Mouse (Mus musculus) liver, embryonic 16.5 days (tissue): ENCODE measurements around the gene Gm29797. TPM values are rescaled to one million over a fixed set of nuclear protein-coding genes. Genes with fewer than 3 reads are reported as not detected.

Experiments
- ATAC-seq: fragments of 200-750 bp; cut with Nextera tagmentation; 2 replicates; pipeline ENCODE4 v1.8.0; 2017; ENCODE audit warnings: low read depth, mild to moderate bottlenecking, moderate number of reproducible peaks, moderate library complexity
- H3K27ac ChIP-seq: fragments of 300-500 bp; sonication (generic); 2 replicates; pipeline ENCODE4 v1.5.1; 2014; ENCODE audit warnings: mild to moderate bottlenecking, low read length
- H3K27me3 ChIP-seq: fragments of 300-500 bp; sonication (generic); 2 replicates; pipeline ENCODE4 v1.6.1; 2014; ENCODE audit warnings: low read depth, low read length, mixed read lengths; ENCODE audit not compliant: control insufficient read depth, insufficient read depth
- H3K36me3 ChIP-seq: fragments of 300-500 bp; sonication (generic); 2 replicates; pipeline ENCODE4 v1.6.1; 2014; ENCODE audit warnings: mild to moderate bottlenecking; ENCODE audit not compliant: control insufficient read depth, insufficient read depth
- H3K4me1 ChIP-seq: fragments of 300-500 bp; sonication (generic); 2 replicates; pipeline ENCODE4 v1.6.1; 2014; ENCODE audit warnings: low read depth, low read length, mixed read lengths; ENCODE audit not compliant: control insufficient read depth
- H3K4me2 ChIP-seq: fragments of 300-500 bp; sonication (generic); 2 replicates; pipeline ENCODE4 v1.6.1; 2014; ENCODE audit warnings: low read depth, low read length, mixed read lengths
- H3K4me3 ChIP-seq: fragments of 300-500 bp; sonication (generic); 2 replicates; pipeline ENCODE4 v1.5.1; 2014; ENCODE audit warnings: low read depth, mild to moderate bottlenecking, low read length
- H3K9ac ChIP-seq: fragments of 300-500 bp; sonication (generic); 2 replicates; pipeline ENCODE4 v1.6.1; 2014; ENCODE audit warnings: low read depth, low read length
- H3K9me3 ChIP-seq: fragments of 300-500 bp; sonication (generic); replicated peaks from 2 replicates; pipeline ENCODE4 v1.6.1; 2016; ENCODE audit warnings: low read length; ENCODE audit not compliant: control insufficient read depth
- WGBS: fragments of 180-500 bp; shearing (Covaris S2); extraction: QIAGEN DNeasy Blood & Tissue Kit; methylation state at CpG from one replicate; pipeline ENCODE4 v1.1.7; 2014; ENCODE audit not compliant: insufficient replicate concordance; 5-methylcytosine and 5-hydroxymethylcytosine counted together
- polyA plus RNA-seq: library from polyadenylated mRNA; unstranded; fragments of >200 nt; fragmentation: Nextera tagmentation; extraction: Ambion mirVana; gene quantifications from 2 replicates; pipeline ENCODE4 v1.2.1, GENCODE M21; 2015

Gm29797 gene
- polyA plus RNA-seq, 1 experiment from 2014 or later: 0.19 TPM

GRCm38 (mm10) chr2:181689466-181690160, 32.8 kb downstream of the Gm29797 start:
- ATAC-seq: no peak
- H3K27me3 ChIP-seq: peaks cover 8% of the 10 kb centered on the region
- 72% methylated on average over 10 of the region's 10 CpGs for WGBS

DNA sequence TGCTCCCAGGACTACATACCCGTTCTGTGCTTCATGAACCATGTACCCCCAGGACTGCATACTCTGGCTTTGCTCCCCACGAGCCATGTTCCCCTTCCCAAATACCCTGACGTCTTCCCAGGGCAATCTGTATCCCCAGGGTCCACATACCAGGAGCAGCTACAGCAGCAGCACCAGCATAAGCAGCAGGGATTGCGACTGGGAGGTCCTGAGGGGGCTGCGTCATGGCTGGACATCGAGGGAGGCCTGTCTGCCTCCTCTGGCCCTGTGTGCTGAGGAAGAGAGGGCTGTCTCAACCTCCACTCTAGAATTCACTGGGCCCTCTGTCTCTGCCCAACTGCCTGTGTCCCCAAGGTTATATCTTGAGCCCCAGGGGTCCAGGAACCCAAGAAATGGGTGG, 34.2 kb downstream of the Gm29797 start:
- H3K9ac ChIP-seq: peak overlapping the region; percentile 12; the same call in 1 of the 2 replicates
- no peak for ATAC-seq

More at GRCm38 (mm10) chr2:181689466-181690160, 32.8 kb downstream of the Gm29797 start:
- Histone ChIP-seq H3K27ac (no peak overlapping the region), H3K9ac (no peak overlapping the region), H3K4me3 (no peak overlapping the region), H3K9me3 (no peaks in the 10 kb centered on the region), H3K36me3 (no peaks in the 10 kb centered on the region), H3K4me2 (no peak overlapping the region), H3K4me1 (no peaks in the 10 kb centered on the region; the same call in 1 of the 2 replicates)

DNA sequence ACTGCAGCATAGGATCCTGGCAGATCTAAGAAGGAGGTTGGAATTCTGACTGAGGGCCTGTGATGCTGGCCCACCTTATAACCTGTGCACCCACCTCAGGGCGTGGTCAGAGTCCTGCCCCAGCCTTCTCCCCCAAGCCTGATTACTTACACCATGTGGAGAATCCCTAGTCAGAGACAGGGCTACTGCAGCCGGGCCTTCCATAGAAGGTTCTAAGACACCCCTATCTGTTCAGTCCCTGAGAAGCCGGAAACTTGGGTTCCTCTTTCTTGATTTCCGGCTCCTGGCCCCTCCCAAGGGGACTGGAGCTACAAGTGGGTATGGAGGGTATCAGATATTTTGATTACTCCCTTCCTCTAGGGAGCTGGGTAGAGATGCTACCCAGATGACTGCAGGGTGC, 34.7 kb downstream of the Gm29797 start:
- Histone ChIP-seq H3K36me3 (no peaks in the 10 kb centered on the region), H3K27me3 (peaks cover 15% of the 10 kb centered on the region), H3K27ac (no peak overlapping the region), H3K4me2 (peak overlapping the region; percentile 37), H3K4me1 (no peaks in the 10 kb centered on the region; the same call in 1 of the 2 replicates), H3K4me3 (peak overlapping the region; percentile 49), H3K9ac (no peak overlapping the region), H3K9me3 (no peaks in the 10 kb centered on the region)
- WGBS: 26% methylated on average over 4 of the region's 4 CpGs
- ATAC-seq: no peak

More for the DNA sequence above, 34.2 kb downstream of the Gm29797 start:
- Histone ChIP-seq H3K4me2 (peak overlapping the region; percentile 37), H3K4me1 (no peaks in the 10 kb centered on the region; the same call in 1 of the 2 replicates), H3K9me3 (no peaks in the 10 kb centered on the region), H3K27me3 (peaks cover 15% of the 10 kb centered on the region), H3K4me3 (peak overlapping the region; percentile 49), H3K27ac (no peak overlapping the region), H3K36me3 (no peaks in the 10 kb centered on the region)
- WGBS: 51% methylated on average over 6 of the region's 6 CpGs

DNA sequence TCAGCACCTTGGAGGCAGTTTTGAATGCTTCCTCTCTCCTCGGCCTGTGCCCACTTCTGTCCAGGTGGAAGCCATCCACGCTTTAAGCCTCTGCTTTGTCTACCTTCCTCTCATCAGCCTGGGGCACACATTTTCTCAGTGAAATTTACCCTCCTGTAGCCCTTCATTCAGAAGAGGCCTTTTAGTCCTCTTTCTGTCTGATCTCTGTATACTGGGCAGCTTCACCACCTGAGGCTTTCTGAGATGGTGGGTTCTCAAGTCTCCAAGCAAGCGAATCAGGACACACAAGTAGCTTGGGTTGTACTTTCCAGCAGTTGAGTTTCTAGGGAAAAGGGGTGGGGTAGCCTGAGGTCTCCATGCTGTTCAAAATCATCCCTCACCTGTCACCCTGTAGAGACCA, 35.5 kb downstream of the Gm29797 start:
- Histone ChIP-seq H3K27ac (no peak overlapping the region), H3K9me3 (no peaks in the 10 kb centered on the region), H3K4me2 (peak overlapping the region; percentile 67), H3K4me1 (no peaks in the 10 kb centered on the region; the same call in 1 of the 2 replicates), H3K9ac (no peak overlapping the region), H3K36me3 (no peaks in the 10 kb centered on the region), H3K4me3 (peak overlapping the region; percentile 49), H3K27me3 (peaks cover 15% of the 10 kb centered on the region)
- no peak for ATAC-seq
- 48% methylated on average over 3 of the region's 3 CpGs for WGBS

DNA sequence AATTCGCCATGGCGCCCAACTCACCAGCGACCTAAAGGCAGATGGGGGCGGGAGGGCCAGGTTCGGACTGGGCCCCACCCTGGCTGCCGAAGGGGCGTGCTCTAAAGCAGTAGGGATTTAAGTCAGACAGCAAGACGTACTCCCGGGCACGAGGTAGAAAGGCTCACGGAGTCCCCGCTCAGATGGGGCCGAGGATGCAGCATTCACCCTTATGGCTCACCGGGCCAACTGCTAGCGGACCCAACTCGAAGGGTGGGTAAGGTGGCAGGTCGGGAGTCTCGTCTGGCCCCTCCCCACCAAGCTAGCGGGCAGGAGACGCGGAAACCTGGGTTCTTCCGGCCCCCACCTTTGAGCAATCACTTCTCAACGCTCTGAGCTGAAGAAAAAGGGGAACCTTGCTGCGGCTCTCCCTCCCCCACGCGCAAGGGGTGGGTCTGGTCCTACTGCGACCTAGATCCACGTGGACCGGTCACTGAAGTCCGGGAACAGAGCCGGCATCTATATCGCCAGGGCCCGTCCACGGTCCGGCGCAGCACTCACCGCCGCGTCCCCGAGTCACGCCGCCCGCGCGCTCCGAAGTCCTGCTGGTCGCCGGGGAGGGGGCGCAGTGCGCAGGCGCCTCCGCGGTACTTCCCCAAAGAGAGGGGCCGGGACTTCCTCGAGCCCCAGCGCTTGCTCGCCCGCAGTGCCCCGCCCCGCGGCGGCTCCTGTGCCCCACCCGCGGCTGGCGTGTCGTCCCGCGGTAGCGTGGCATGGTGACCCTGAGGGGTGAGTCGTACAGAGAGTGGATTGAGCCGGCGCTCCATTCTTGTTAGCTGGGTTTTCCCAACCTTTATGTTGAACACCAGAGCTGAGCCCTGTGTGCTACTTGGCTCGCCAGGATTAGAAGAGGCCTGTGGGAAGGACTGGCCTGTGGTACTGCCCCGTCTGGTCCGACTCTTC, 36.8 kb downstream of the Gm29797 start, which contains the start of gene Rgs19:
Gene Rgs19 (minus strand): TSS at position 639 of the 942 bp plus-strand sequence.
- ATAC-seq: peak; percentile 74

GRCm38 (mm10) chr2:181694581-181694980, 37.7 kb downstream of the Gm29797 start:
- Histone ChIP-seq H3K4me1 (no peaks in the 10 kb centered on the region; the same call in 1 of the 2 replicates), H3K27ac (no peak overlapping the region), H3K4me3 (no peak overlapping the region), H3K4me2 (peak overlapping the region; percentile 67), H3K27me3 (peaks cover 15% of the 10 kb centered on the region), H3K36me3 (no peaks in the 10 kb centered on the region), H3K9ac (no peak overlapping the region), H3K9me3 (no peaks in the 10 kb centered on the region)
- no peak for ATAC-seq
- WGBS: 62% methylated on average over 3 of the region's 3 CpGs

More for the DNA sequence above, 36.8 kb downstream of the Gm29797 start, which contains the start of gene Rgs19:
- whole genome bisulfite sequencing: under 1% methylated on average over 74 of the region's 75 CpGs
- peak within 1 kb of the TSS; percentile 38 for H3K9ac ChIP-seq
- peaks cover 15% of the 10 kb centered on the region for H3K27me3 ChIP-seq
- H3K4me3 ChIP-seq: peak within 1 kb of the TSS; percentile 49
- H3K4me1 ChIP-seq: no peaks in the 10 kb centered on the region; the same call in 1 of the 2 replicates
- peak within 1 kb of the TSS; percentile 10; the same call in 1 of the 2 replicates for H3K27ac ChIP-seq
- no peaks in the 10 kb centered on the region for H3K36me3 ChIP-seq
- no peaks in the 10 kb centered on the region for H3K9me3 ChIP-seq
- H3K4me2 ChIP-seq: peak within 1 kb of the TSS; percentile 67

- ATAC-seq: no peak
Observed at GRCm38 (mm10) chr2:181695776-181696175, 38.9 kb downstream of the Gm29797 start.

DNA sequence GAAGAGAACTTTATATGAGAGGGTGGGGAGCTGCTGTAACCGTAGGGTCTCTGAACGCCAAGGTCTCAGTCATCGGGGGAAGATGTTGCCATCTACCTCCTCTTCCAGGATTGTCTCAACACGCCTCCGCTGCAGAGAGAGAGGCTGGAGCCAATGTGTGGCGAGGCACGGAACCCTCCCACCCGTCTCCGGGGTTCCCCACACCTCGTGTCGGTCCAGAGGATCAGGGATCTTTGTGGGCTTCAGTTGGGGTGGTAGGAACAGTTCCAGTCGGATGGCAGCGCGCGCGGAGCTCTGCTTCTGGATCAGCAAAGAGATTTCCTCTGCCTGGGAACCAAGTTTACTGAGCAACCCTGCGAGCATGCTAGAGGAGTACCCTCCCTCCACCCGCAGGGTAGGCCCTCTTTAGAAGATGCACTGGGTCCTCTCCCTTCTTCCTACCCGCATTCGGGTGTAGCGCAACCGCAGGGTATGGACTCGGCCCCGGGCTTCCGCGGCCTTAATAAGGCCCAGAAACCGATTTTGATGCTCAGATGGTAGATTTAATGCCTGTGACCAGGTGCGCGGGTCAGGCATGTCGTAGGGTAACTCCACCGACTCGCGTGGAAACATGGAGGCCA, 40.1 kb downstream of the Gm29797 start:
- Histone ChIP-seq H3K9me3 (no peaks in the 10 kb centered on the region), H3K4me3 (no peak overlapping the region), H3K27ac (no peak overlapping the region), H3K27me3 (peaks cover 15% of the 10 kb centered on the region), H3K4me1 (no peaks in the 10 kb centered on the region; the same call in 1 of the 2 replicates), H3K4me2 (no peak overlapping the region), H3K36me3 (no peaks in the 10 kb centered on the region), H3K9ac (no peak overlapping the region)
- WGBS: 70% methylated on average over 33 of the region's 33 CpGs
- no peak for ATAC-seq

More at GRCm38 (mm10) chr2:181695776-181696175, 38.9 kb downstream of the Gm29797 start:
- no peaks in the 10 kb centered on the region for H3K9me3 ChIP-seq
- no peak overlapping the region for H3K9ac ChIP-seq
- H3K27me3 ChIP-seq: peaks cover 15% of the 10 kb centered on the region
- no peak overlapping the region for H3K27ac ChIP-seq
- H3K36me3 ChIP-seq: no peaks in the 10 kb centered on the region
- 84% methylated on average over 1 of the region's 1 CpGs for WGBS
- no peak overlapping the region for H3K4me3 ChIP-seq
- no peak overlapping the region for H3K4me2 ChIP-seq
- H3K4me1 ChIP-seq: no peaks in the 10 kb centered on the region; the same call in 1 of the 2 replicates
